Mouse (Mus musculus): ENCODE measurements around the gene Wt1.

DNA sequence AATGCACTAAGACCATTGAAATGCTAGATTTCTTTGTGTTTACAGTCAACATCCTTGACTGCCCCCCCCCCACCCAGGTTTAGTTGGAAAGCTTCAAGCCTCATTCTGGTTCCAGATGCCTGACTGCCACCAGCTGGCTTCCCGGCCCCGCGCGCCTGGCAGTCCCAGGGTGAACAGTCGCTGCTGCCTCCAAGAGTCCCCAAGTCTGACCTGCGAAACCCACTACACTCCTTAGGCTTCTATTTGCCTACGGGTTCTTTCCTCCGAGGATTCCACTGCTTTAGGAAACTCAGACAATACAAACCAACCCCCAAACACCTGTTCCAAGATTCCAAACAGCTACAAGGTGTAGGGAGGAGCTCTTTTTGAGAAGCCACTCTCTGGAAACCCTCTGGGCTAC is 1.1 kb upstream of the Wt1 start:
- TF ChIP-seq CTCF (conservative IDR thresholded peaks at IDR 0.05; ENCODE audit: insufficient read depth, insufficient read length, low read depth, low read length) = no peak
- no peak for TF ChIP-seq POLR2A (IDR thresholded peaks at IDR 0.05; ENCODE audit: low read depth, low read length)

Measured in kidney, adult 2 months (tissue).